Mouse (Mus musculus): ENCODE data around the gene Fam227a.

- no peak for TF ChIP-seq CTCF (IDR thresholded peaks at IDR 0.05; ENCODE audit: low read depth)
- TF ChIP-seq EP300 (optimal IDR thresholded peaks at IDR 0.05), result no peak
These were observed 58.6 kb downstream of the Fam227a start for GRCm38 (mm10) chr15:79600176-79600575.

All from stomach, postnatal 0 days (tissue).